Mouse (Mus musculus) ES-E14 (cell line): ENCODE data around the gene Prr5. TPM values are rescaled to one million over a fixed set of nuclear protein-coding genes. Genes with fewer than 3 reads are reported as not detected.

Experiments used
- DNase-seq: peaks from one replicate; pipeline ENCODE4 v3.0.0-alpha.2; 2013; ENCODE audit warnings: low read depth, low spot score
- H3K27ac ChIP-seq: 2 replicates; pipeline ENCODE4 v1.5.1; 2012; ENCODE audit warnings: low read depth, mild to moderate bottlenecking, low read length, moderate library complexity, mixed read lengths; ENCODE audit not compliant: poor library complexity, insufficient read depth, severe bottlenecking
- H3K36me3 ChIP-seq: 2 replicates; pipeline ENCODE4 v1.6.1; 2012; ENCODE audit warnings: mild to moderate bottlenecking, low read length, moderate library complexity, mixed read lengths; ENCODE audit not compliant: control insufficient read depth, poor library complexity, insufficient read depth, severe bottlenecking
- H3K4me1 ChIP-seq, 2 experiments: fragments of 150-350 bp in 1 of 2; sonication (generic) in 1 of 2; 2 replicates each; pipeline ENCODE4 v1.6.1; 2012; ENCODE audit warnings: low read length in 2 of 2, mild to moderate bottlenecking in 1 of 2, mixed read lengths in 1 of 2; ENCODE audit not compliant: control insufficient read depth in 2 of 2, insufficient read depth in 2 of 2, poor library complexity in 1 of 2
- H3K4me3 ChIP-seq, 2 experiments: fragments of 150-350 bp in 1 of 2; sonication (generic) in 1 of 2; 2 replicates each; pipeline ENCODE4 v1.5.1; 2012; ENCODE audit warnings: low read length in 2 of 2, low read depth in 1 of 2, mild to moderate bottlenecking in 1 of 2, mixed read lengths in 1 of 2; ENCODE audit not compliant: insufficient read depth in 1 of 2, poor library complexity in 1 of 2, severe bottlenecking in 1 of 2
- H3K9ac ChIP-seq: 2 replicates; pipeline ENCODE4 v1.6.1; 2012; ENCODE audit warnings: low read depth, mild to moderate bottlenecking, low read length, mixed read lengths; ENCODE audit not compliant: poor library complexity, insufficient read depth, severe bottlenecking
- H3K9me3 ChIP-seq: fragments of 150-350 bp; sonication (generic); 2 replicates; pipeline ENCODE4 v1.6.1; 2012; ENCODE audit warnings: low read depth, mild to moderate bottlenecking, low read length; ENCODE audit not compliant: control insufficient read depth, insufficient read depth
- CHD2 ChIP-seq: IDR thresholded peaks from 2 replicates; pipeline ENCODE4 v1.6.1; 2014; ENCODE audit warnings: mild to moderate bottlenecking, low read depth, low read length, inconsistent platforms
- HCFC1 ChIP-seq: IDR thresholded peaks from 2 replicates; pipeline ENCODE4 v1.6.1; 2012; ENCODE audit warnings: low read length, inconsistent platforms, borderline replicate concordance; ENCODE audit not compliant: insufficient read depth
- MAFK ChIP-seq: IDR thresholded peaks from 2 replicates; pipeline ENCODE4 v1.6.1; 2014; ENCODE audit warnings: mild to moderate bottlenecking, low read depth, low read length, inconsistent platforms; ENCODE audit not compliant: insufficient read depth
- ZC3H11A ChIP-seq: IDR thresholded peaks from 2 replicates; pipeline ENCODE4 v1.6.1; 2012; ENCODE audit warnings: low read depth, mild to moderate bottlenecking, inconsistent platforms, low read length, borderline replicate concordance
- ZNF384 ChIP-seq: IDR thresholded peaks from 2 replicates; pipeline ENCODE4 v1.6.1; 2012; ENCODE audit warnings: low read depth, low read length, inconsistent platforms
- in situ Hi-C, 2 experiments: fragments of 600-800 bp; cut with MboI; formaldehyde crosslinking; loops; one replicate each; pipeline ENCODE4 v1.15.1; 2025; ENCODE audit warnings: low sequenced_read_pairs in 2 of 2, inconsistent platforms in 1 of 2; ENCODE audit not compliant: unreplicated experiment in 2 of 2
- total RNA-seq: library from RNA; depleted of rRNA; stranded (reverse); fragments of 300-350 nt; gene quantifications from 2 replicates; pipeline ENCODE4 v1.2.3, GENCODE M21; 2012; rRNA removed

The Prr5 gene
- 7.3 and 11.6 TPM in 2 replicates for total RNA-seq

- in situ Hi-C loops, result no loop called here
- no peak within 1 kb of the TSS for H3K27ac ChIP-seq
- TF ChIP-seq HCFC1 (no peak), ZC3H11A (no peak), ZNF384 (no peak), MAFK (no peak), CHD2 (no peak)
- H3K4me3 ChIP-seq, result peak within 1 kb of the TSS in 1 of 2 experiments; percentile 20; a peak in 1 of 4 replicates
- no peaks in the 10 kb centered on the region for H3K36me3 ChIP-seq
- H3K9me3 ChIP-seq, result no peaks in the 10 kb centered on the region
- peaks cover 7 to 46% of the 10 kb centered on the region in 2 experiments for H3K4me1 ChIP-seq
- no peak for DNase-seq
- H3K9ac ChIP-seq, result 0 out of 2 replicates have a peak within 1 kb of the TSS, but pooled peaks have one; percentile 4
Measured at GRCm38 (mm10) chr15:84668938-84669747, at the start of gene Prr5. Prr5 (plus strand) TSS chr15:84669620.

GRCm38 (mm10) chr15:84620028-84620427 lies 49.4 kb upstream of the Prr5 start:
- Histone ChIP-seq H3K27ac (no peak overlapping the region), H3K4me3 (no peak overlapping the region), H3K9ac (no peak overlapping the region), H3K4me1 (peaks cover 0 to 11% of the 10 kb centered on the region in 2 experiments; a peak in 2 of 4 replicates), H3K9me3 (no peaks in the 10 kb centered on the region), H3K36me3 (no peaks in the 10 kb centered on the region)
- DNase-seq, result no peak
- in situ Hi-C loops, result loop anchor here in 1 of 2 experiments (10.0 to 25.0 kb wide), 2 partner anchors 85 to 358 kb away; no protein-coding TSS in a partner anchor
- no peak for TF ChIP-seq ZNF384
- TF ChIP-seq ZC3H11A, result no peak
- no peak for TF ChIP-seq CHD2
- no peak for TF ChIP-seq HCFC1
- TF ChIP-seq MAFK, result no peak

DNA sequence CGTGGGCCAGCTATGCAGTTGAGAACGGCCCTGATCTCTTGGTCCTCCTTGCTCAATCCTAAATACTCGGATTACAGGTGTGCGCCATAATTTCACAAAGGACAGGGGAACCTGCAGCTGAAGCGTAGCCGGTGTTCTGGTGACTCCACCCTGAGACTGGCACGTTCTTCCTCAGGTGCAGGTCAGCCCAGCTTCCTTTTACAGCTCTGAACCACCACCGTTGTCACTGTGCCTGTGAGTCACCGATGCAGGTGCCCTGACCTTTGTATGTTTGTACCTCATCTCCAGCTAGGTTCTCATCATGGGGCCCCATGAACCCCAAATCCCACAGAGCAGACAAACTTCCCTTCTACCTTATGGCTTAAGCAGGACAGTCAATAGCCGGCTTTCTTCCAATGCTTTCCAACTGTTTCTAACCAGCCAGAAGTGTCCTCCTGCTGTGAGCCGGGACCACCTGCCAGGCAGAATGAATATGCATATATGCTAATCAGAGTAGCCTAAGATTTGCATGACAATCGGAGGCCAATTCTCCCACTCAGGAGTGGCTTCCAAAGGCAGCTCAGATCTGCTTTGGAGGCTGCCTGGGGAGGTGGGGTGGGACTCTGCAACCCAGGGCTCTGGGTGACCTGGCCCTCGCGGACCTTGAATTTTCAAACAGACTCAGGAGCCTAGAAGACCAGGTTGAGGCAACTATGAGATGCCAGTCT lies 47.5 kb upstream of the Prr5 start:
- no peaks in the 10 kb centered on the region for H3K36me3 ChIP-seq
- in situ Hi-C loops, result loop anchor here in 1 of 2 experiments (10.0 to 25.0 kb wide), 2 partner anchors 87 to 360 kb away; no protein-coding TSS in a partner anchor
- H3K27ac ChIP-seq, result no peak overlapping the region
- H3K9ac ChIP-seq, result no peak overlapping the region
- TF ChIP-seq MAFK (no peak), ZC3H11A (no peak), ZNF384 (no peak), CHD2 (no peak)
- no peaks in the 10 kb centered on the region for H3K9me3 ChIP-seq
- peak; percentile 88 for DNase-seq
- no peak overlapping the region for H3K4me3 ChIP-seq
- H3K4me1 ChIP-seq, result peaks cover 0 to 11% of the 10 kb centered on the region in 2 experiments; a peak in 2 of 4 replicates

DNA sequence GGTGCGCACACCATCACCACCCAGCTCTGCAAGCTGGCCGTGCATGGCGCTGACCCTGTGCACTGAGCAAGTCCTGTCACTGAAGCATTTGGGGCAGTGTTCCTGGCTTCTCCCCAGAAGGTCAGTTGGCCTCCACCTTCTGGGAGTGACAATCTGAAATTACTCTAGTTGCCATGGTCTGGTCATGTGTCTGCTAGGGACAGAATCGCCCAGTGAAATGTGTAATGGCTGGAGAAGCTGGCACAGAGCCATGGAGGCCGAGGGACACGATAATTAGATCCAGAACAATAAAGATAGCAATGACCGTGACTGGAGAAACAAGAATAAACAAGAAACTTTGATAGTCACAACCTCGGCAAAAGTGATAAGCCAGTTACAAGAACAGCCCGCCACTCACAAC lies 44.5 kb upstream of the Prr5 start:
- in situ Hi-C loops, result loop anchor here in 1 of 2 experiments (10.0 to 25.0 kb wide), 2 partner anchors 90 to 363 kb away; no protein-coding TSS in a partner anchor
- no peak for DNase-seq
- no peak overlapping the region for H3K4me3 ChIP-seq

More for the DNA sequence above, 44.5 kb upstream of the Prr5 start:
- H3K9me3 ChIP-seq, result no peaks in the 10 kb centered on the region
- peaks cover 0 to 11% of the 10 kb centered on the region in 2 experiments; a peak in 2 of 4 replicates for H3K4me1 ChIP-seq
- H3K9ac ChIP-seq, result no peak overlapping the region
- TF ChIP-seq CHD2 (no peak), ZNF384 (no peak), ZC3H11A (no peak), HCFC1 (no peak)
- no peak overlapping the region for H3K27ac ChIP-seq
- no peaks in the 10 kb centered on the region for H3K36me3 ChIP-seq
